Mouse (Mus musculus): ENCODE data around the gene Gfer. TPM values are rescaled to one million over a fixed set of nuclear protein-coding genes. Genes with fewer than 3 reads are reported as not detected.
A peak's percentile ranks its signal among the peaks of the same experiment; 100 is the strongest.

Gene Gfer
- total and polyA plus RNA-seq, 2 experiments from 2014 or later = 34.7 to 35.4 TPM

- Histone ChIP-seq H3K4me1 (ENCODE audit: insufficient read depth) (peaks cover 1% of the 10 kb centered on the region; the same call in 1 of the 2 replicates), H3K36me3 (ENCODE audit: insufficient read depth) (peaks cover under 1% of the 10 kb centered on the region), H3K27me3 (ENCODE audit: insufficient read depth, low read length) (no peaks in the 10 kb centered on the region), H3K4me2 (ENCODE audit: low read depth) (no peak overlapping the region), H3K9ac (no peak overlapping the region), H3K4me3 (ENCODE audit: low read depth, low read length) (no peak overlapping the region), H3K9me3 (ENCODE audit: low read length) (no peaks in the 10 kb centered on the region), H3K27ac (ENCODE audit: low read depth, low read length) (no peak overlapping the region)
- WGBS = 94% methylated on average over 15 of the region's 15 CpGs
- ATAC-seq = no peak
- DNase-seq = no peak
- TF ChIP-seq CTCF (IDR thresholded peaks at IDR 0.05; ENCODE audit: low read depth) = no peak
Observed at GRCm38 (mm10) chr17:24716166-24716682, 20.3 kb upstream of the Gfer start.

GRCm38 (mm10) chr17:24715556-24715955, 19.6 kb upstream of the Gfer start:
- no peak for ATAC-seq
- no peaks in the 10 kb centered on the region for H3K4me1 ChIP-seq (ENCODE audit: insufficient read depth)
- H3K9me3 ChIP-seq (ENCODE audit: low read length) = no peaks in the 10 kb centered on the region
- no peak overlapping the region for H3K9ac ChIP-seq
- no peak overlapping the region for H3K27ac ChIP-seq (ENCODE audit: low read depth, low read length)
- no peaks in the 10 kb centered on the region for H3K36me3 ChIP-seq (ENCODE audit: insufficient read depth)
- no peaks in the 10 kb centered on the region for H3K27me3 ChIP-seq (ENCODE audit: insufficient read depth, low read length)
- WGBS = 48% methylated on average over 6 of the region's 6 CpGs
- no peak overlapping the region for H3K4me2 ChIP-seq (ENCODE audit: low read depth)
- no peak overlapping the region for H3K4me3 ChIP-seq (ENCODE audit: low read depth, low read length)
- no peak for TF ChIP-seq CTCF (IDR thresholded peaks at IDR 0.05; ENCODE audit: low read depth)
- no peak for DNase-seq

GRCm38 (mm10) chr17:24708646-24709045, 12.7 kb upstream of the Gfer start:
- no peak overlapping the region for H3K27ac ChIP-seq (ENCODE audit: low read depth, low read length)
- H3K4me3 ChIP-seq (ENCODE audit: low read depth, low read length) = no peak overlapping the region
- 36% methylated on average over 2 of the region's 2 CpGs for WGBS
- peak; percentile 53 for TF ChIP-seq CTCF (IDR thresholded peaks at IDR 0.05; ENCODE audit: low read depth)
- H3K9me3 ChIP-seq (ENCODE audit: low read length) = no peaks in the 10 kb centered on the region
- H3K36me3 ChIP-seq (ENCODE audit: insufficient read depth) = peaks cover 16% of the 10 kb centered on the region
- no peak for ATAC-seq
- DNase-seq = peak; percentile 33
- H3K4me2 ChIP-seq (ENCODE audit: low read depth) = no peak overlapping the region
- H3K27me3 ChIP-seq (ENCODE audit: insufficient read depth, low read length) = no peaks in the 10 kb centered on the region
- no peak overlapping the region for H3K9ac ChIP-seq
- H3K4me1 ChIP-seq (ENCODE audit: insufficient read depth) = peaks cover 3% of the 10 kb centered on the region; the same call in 1 of the 2 replicates

- H3K4me3 ChIP-seq (ENCODE audit: low read depth, low read length) = peak overlapping the region; percentile 58
- H3K9ac ChIP-seq = peak overlapping the region; percentile 62
- peak overlapping the region; percentile 67; the same call in 1 of the 2 replicates for H3K27ac ChIP-seq (ENCODE audit: low read depth, low read length)
- no peak for TF ChIP-seq CTCF (IDR thresholded peaks at IDR 0.05; ENCODE audit: low read depth)
- peaks cover 20% of the 10 kb centered on the region for H3K36me3 ChIP-seq (ENCODE audit: insufficient read depth)
- WGBS = 5% methylated on average over 24 of the region's 24 CpGs
- H3K4me1 ChIP-seq (ENCODE audit: insufficient read depth) = peaks cover 3% of the 10 kb centered on the region; the same call in 1 of the 2 replicates
- DNase-seq (no peak), ATAC-seq (peak; percentile 62; the same call in 1 of the 2 replicates)
- peak overlapping the region; percentile 62 for H3K4me2 ChIP-seq (ENCODE audit: low read depth)
- no peaks in the 10 kb centered on the region for H3K9me3 ChIP-seq (ENCODE audit: low read length)
- H3K27me3 ChIP-seq (ENCODE audit: insufficient read depth, low read length) = no peaks in the 10 kb centered on the region
Observed at GRCm38 (mm10) chr17:24707801-24708425, 12.0 kb upstream of the Gfer start.

GRCm38 (mm10) chr17:24706982-24707800, 11.2 kb upstream of the Gfer start, which contains the start of gene Tbl3:
Tbl3 (minus strand) TSS chr17:24707660.
- TF ChIP-seq CTCF (IDR thresholded peaks at IDR 0.05; ENCODE audit: low read depth) = no peak
- DNase-seq = peak; percentile 98
- peak within 1 kb of the TSS; percentile 67 for H3K27ac ChIP-seq (ENCODE audit: low read depth, low read length)
- peak within 1 kb of the TSS; percentile 58 for H3K4me3 ChIP-seq (ENCODE audit: low read depth, low read length)
- peaks cover 3% of the 10 kb centered on the region; the same call in 1 of the 2 replicates for H3K4me1 ChIP-seq (ENCODE audit: insufficient read depth)
- ATAC-seq = peak; percentile 97
- WGBS = 4% methylated on average over 32 of the region's 32 CpGs
- H3K9ac ChIP-seq = peak within 1 kb of the TSS; percentile 62
- H3K27me3 ChIP-seq (ENCODE audit: insufficient read depth, low read length) = no peaks in the 10 kb centered on the region
- peak within 1 kb of the TSS; percentile 62 for H3K4me2 ChIP-seq (ENCODE audit: low read depth)
- peaks cover 27% of the 10 kb centered on the region for H3K36me3 ChIP-seq (ENCODE audit: insufficient read depth)
- no peaks in the 10 kb centered on the region for H3K9me3 ChIP-seq (ENCODE audit: low read length)

- H3K9ac ChIP-seq = no peak overlapping the region
- H3K4me3 ChIP-seq (ENCODE audit: low read depth, low read length) = no peak overlapping the region
- peaks cover 3% of the 10 kb centered on the region; the same call in 1 of the 2 replicates for H3K4me1 ChIP-seq (ENCODE audit: insufficient read depth)
- ATAC-seq (no peak), DNase-seq (no peak)
- no peak for TF ChIP-seq CTCF (IDR thresholded peaks at IDR 0.05; ENCODE audit: low read depth)
- no peaks in the 10 kb centered on the region for H3K27me3 ChIP-seq (ENCODE audit: insufficient read depth, low read length)
- peaks cover 40% of the 10 kb centered on the region for H3K36me3 ChIP-seq (ENCODE audit: insufficient read depth)
- 95% methylated on average over 3 of the region's 3 CpGs for WGBS
- no peaks in the 10 kb centered on the region for H3K9me3 ChIP-seq (ENCODE audit: low read length)
- H3K27ac ChIP-seq (ENCODE audit: low read depth, low read length) = no peak overlapping the region
- no peak overlapping the region for H3K4me2 ChIP-seq (ENCODE audit: low read depth)
Observed at GRCm38 (mm10) chr17:24705821-24706220, 9.9 kb upstream of the Gfer start.
